Mouse (Mus musculus) liver, postnatal 0 days (tissue): ENCODE measurements at regions not wholly inside any gene's neighbourhood (a gene's known extent, or its start where the extent isn't known, plus 50 kb on each side); places are given as distances from the start of the nearest gene placed in this dataset.
"Not testable (repeated sequence)": the region's sequence is repeated elsewhere in the genome, so short reads cannot be mapped to it uniquely, and the experiment has no call there.

Experiments
- ATAC-seq: fragments of 200-750 bp; cut with Nextera tagmentation; 2 replicates; pipeline ENCODE4 v1.8.0; 2017; ENCODE audit warnings: mild to moderate bottlenecking, moderate library complexity
- DNase-seq: peaks from one replicate; pipeline ENCODE4 v3.0.0-alpha.2; 2016
- H3K27ac ChIP-seq: fragments of 300-500 bp; sonication (generic); 2 replicates; pipeline ENCODE4 v1.5.1; 2014; ENCODE audit warnings: antibody characterized with exemption, moderate library complexity, mild to moderate bottlenecking, low read depth
- H3K27me3 ChIP-seq: fragments of 300-500 bp; sonication (generic); 2 replicates; pipeline ENCODE4 v1.6.1; 2014; ENCODE audit warnings: low read length, control low read depth, mixed read lengths; ENCODE audit not compliant: insufficient read depth
- H3K36me3 ChIP-seq: fragments of 300-500 bp; sonication (generic); replicated peaks from 2 replicates; pipeline ENCODE4 v1.6.1; 2014; ENCODE audit warnings: mild to moderate bottlenecking, control low read depth, low read length, moderate library complexity, mixed read lengths; ENCODE audit not compliant: insufficient read depth
- H3K4me1 ChIP-seq: fragments of 300-500 bp; sonication (generic); 2 replicates; pipeline ENCODE4 v1.6.1; 2014; ENCODE audit warnings: antibody characterized with exemption, mild to moderate bottlenecking, control low read depth; ENCODE audit not compliant: insufficient read depth
- H3K4me2 ChIP-seq: fragments of 300-500 bp; sonication (generic); 2 replicates; pipeline ENCODE4 v1.6.1; 2014; ENCODE audit warnings: low read depth, mild to moderate bottlenecking, low read length, moderate library complexity, mixed read lengths
- H3K4me3 ChIP-seq: fragments of 300-500 bp; sonication (generic); 2 replicates; pipeline ENCODE4 v1.5.1; 2014; ENCODE audit warnings: low read depth, low read length
- H3K9ac ChIP-seq: fragments of 300-500 bp; sonication (generic); replicated peaks from 2 replicates; pipeline ENCODE4 v1.6.1; 2014; ENCODE audit warnings: mild to moderate bottlenecking, moderate library complexity
- H3K9me3 ChIP-seq: fragments of 300-500 bp; sonication (generic); 2 replicates; pipeline ENCODE4 v1.6.1; 2016; ENCODE audit warnings: mild to moderate bottlenecking, control low read depth, low read length, mixed read lengths
- CTCF ChIP-seq: sonication (generic); IDR thresholded peaks from 2 replicates; pipeline ENCODE4 v1.5.1; 2016; ENCODE audit warnings: antibody characterized with exemption, low read depth
- EP300 ChIP-seq: IDR thresholded peaks from 2 replicates; pipeline ENCODE4 v1.6.1; 2016; ENCODE audit warnings: antibody characterized with exemption, low read depth, mild to moderate bottlenecking
- WGBS: fragments of 180-500 bp; shearing (Covaris S2); extraction: QIAGEN DNeasy Blood & Tissue Kit; methylation state at CpG from one replicate; pipeline ENCODE4 v1.1.7; 2014; ENCODE audit not compliant: insufficient replicate concordance; 5-methylcytosine and 5-hydroxymethylcytosine counted together

DNA sequence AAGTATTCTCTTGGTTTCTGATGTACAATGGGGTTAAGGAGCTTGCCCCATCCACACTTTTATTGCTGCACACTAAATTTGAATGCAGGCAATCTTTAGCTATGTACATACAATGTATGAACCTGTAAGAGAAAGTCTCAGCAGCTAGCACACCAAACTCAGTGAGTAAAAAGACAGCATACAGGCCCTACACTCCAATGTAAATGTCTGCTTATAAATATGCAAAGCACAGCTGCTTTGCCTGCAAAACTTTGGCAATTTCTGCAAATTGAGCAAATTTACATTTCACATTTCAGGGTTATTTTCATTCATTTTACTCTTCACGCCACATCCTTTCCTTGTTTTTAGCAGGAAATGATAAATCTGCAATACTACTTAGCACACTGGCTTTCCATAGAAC is 203.8 kb upstream of the Ptprz1 start:
- no peak overlapping the region for H3K4me2 ChIP-seq
- no peaks in the 10 kb centered on the region for H3K36me3 ChIP-seq
- 71% methylated on average over 1 of the region's 1 CpGs for WGBS
- H3K4me3 ChIP-seq, result no peak overlapping the region
- no peaks in the 10 kb centered on the region for H3K4me1 ChIP-seq
- ATAC-seq (no peak), DNase-seq (no peak)
- no peak overlapping the region for H3K9ac ChIP-seq
- no peak overlapping the region for H3K27ac ChIP-seq
- H3K27me3 ChIP-seq, result no peaks in the 10 kb centered on the region
- no peaks in the 10 kb centered on the region for H3K9me3 ChIP-seq
- TF ChIP-seq EP300 (no peak), CTCF (no peak)

DNA sequence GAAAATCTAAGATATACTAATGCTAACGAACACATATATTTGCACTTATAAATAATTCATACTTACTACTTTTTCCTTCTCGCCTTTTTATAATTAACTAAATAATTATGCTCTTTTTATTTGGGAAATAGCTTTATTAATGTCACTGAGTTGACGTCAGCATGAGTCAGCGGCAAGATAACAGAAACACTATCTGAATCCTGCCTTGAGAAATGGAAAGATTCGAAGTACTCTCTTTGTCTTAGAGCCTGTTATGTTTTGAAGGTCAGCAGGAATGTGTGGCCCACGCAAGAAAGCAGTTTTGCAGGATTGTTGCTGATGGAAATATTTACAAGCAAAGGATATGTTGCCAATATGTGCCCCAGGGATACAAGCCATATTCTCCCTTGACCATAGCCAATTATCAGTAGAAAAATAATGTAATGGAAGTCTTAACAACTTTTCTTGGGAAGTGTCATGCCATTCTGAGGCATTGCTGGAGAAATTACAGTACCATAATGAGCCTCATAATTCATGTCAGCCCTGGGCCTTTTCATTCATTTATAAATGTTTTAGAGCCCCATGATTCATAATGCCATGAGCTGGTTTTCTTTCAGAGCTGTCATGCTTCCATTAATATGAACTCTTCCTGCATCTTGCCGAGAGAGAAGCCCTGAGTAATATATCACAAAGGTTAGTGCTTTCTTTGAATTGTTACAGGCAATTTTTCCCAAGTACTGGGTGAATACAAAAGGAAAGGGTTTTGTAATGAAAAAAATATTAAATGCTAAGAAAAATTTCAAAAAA is 206.9 kb upstream of the Ptprz1 start:
- WGBS, result 77% methylated on average over 7 of the region's 7 CpGs
- Histone ChIP-seq H3K27ac (no peak overlapping the region), H3K9ac (no peak overlapping the region), H3K27me3 (no peaks in the 10 kb centered on the region), H3K9me3 (no peaks in the 10 kb centered on the region), H3K36me3 (no peaks in the 10 kb centered on the region), H3K4me3 (no peak overlapping the region), H3K4me2 (no peak overlapping the region), H3K4me1 (no peaks in the 10 kb centered on the region)
- ATAC-seq, result no peak
- DNase-seq, result no peak
- TF ChIP-seq EP300 (no peak), CTCF (no peak)

DNA sequence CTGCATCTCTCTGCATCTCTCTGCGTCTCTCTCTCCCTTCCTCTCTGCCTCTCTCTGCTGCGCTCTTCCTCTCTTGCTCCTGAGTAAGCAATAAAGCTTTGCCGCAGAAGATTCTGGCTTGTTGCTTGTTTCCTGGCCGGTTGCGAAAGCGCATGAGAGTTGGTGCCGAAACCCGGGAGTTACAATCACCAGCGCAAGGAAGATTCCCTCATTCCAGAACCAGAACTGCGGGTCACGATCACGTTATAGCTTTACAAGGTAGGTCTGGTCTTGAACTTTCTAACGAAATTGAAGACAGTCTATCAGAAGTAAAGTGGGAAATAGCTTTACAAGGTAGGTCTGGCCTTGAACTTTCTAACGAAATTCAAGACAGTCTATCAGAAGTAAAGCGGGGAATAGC is 217.9 kb upstream of the Ptprz1 start:
- not testable (repeated sequence) for H3K4me1 ChIP-seq, H3K4me2 ChIP-seq, DNase-seq, H3K27me3 ChIP-seq, H3K36me3 ChIP-seq, H3K4me3 ChIP-seq, ATAC-seq, H3K9ac ChIP-seq, H3K27ac ChIP-seq, H3K9me3 ChIP-seq
- WGBS, result 88% methylated on average over 14 of the region's 15 CpGs

DNA sequence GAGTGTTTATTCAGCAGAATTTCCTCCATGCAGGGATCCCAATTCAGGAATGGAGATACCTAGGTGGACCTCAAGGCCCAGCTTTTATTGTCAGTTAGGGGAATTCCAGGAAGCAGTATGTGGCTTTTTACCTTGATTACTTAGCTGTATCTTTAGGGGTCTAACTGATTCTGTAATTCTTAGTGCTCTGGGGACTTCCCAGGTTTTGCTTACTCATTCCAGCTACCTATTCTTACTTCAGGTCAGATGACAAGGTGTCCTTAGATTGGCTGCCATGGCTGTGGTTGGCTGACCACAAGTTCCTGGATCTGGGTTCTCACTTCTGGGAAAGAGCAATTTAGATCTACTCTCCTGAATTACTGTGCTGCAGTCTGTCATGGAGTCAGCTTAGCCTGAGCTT is 235.2 kb upstream of the Ptprz1 start:
- Histone ChIP-seq H3K27me3 (no peaks in the 10 kb centered on the region), H3K9me3 (no peaks in the 10 kb centered on the region), H3K27ac (no peak overlapping the region), H3K9ac (no peak overlapping the region), H3K4me3 (no peak overlapping the region), H3K36me3 (no peaks in the 10 kb centered on the region), H3K4me2 (no peak overlapping the region), H3K4me1 (no peaks in the 10 kb centered on the region)
- no peak for TF ChIP-seq EP300
- TF ChIP-seq CTCF, result no peak
- DNase-seq (no peak), ATAC-seq (no peak)

DNA sequence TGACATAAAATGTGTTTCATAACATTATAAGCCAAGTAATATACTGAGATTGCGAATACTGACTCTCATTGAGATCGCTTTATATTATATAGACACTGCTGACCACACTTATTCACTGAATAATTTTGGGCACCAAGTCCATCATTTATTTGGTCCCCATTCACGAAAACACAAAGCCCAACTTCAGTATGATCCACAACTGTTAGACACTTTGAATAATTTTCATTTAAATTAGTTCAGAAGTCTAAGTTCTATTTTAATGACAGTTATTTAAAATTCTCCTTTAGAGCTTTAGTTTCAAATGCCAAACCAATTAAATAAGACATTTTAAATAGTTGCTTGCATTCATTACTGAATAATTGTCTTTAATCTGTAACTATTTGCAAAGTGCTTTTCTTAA is 240.2 kb upstream of the Ptprz1 start:
- Histone ChIP-seq H3K27ac (no peak overlapping the region), H3K36me3 (no peaks in the 10 kb centered on the region), H3K9me3 (no peaks in the 10 kb centered on the region), H3K4me3 (no peak overlapping the region), H3K4me1 (no peaks in the 10 kb centered on the region), H3K4me2 (no peak overlapping the region), H3K9ac (no peak overlapping the region), H3K27me3 (no peaks in the 10 kb centered on the region)
- ATAC-seq, result no peak
- no peak for TF ChIP-seq EP300
- no peak for TF ChIP-seq CTCF
- DNase-seq, result no peak
- WGBS, result 77% methylated on average over 3 of the region's 3 CpGs

DNA sequence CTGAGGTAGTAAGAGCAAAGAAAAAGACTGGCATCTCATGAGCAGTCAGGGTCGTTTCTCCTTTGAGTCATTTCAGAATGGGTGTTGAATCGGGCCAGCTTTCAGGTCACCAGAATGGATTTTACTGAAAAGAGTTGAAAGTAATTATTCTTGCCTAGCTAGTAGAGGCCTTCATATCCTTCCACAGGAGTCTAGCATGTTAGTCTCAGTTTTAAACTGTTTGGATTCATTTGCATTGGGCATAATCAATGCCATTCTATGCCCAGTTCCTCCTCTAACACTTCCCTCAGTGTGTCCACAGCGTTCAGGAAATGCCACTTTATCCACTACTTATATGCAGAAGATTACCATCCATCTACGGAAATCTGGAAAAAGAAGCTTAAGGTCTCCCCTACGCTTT is 240.6 kb upstream of the Ptprz1 start:
- ATAC-seq, result no peak
- WGBS, result 76% methylated on average over 5 of the region's 5 CpGs
- no peaks in the 10 kb centered on the region for H3K36me3 ChIP-seq
- no peaks in the 10 kb centered on the region for H3K27me3 ChIP-seq
- H3K9me3 ChIP-seq, result no peaks in the 10 kb centered on the region
- DNase-seq, result no peak
- no peak overlapping the region for H3K4me3 ChIP-seq
- TF ChIP-seq EP300 (no peak), CTCF (no peak)
- H3K27ac ChIP-seq, result no peak overlapping the region
- no peak overlapping the region for H3K9ac ChIP-seq
- no peaks in the 10 kb centered on the region for H3K4me1 ChIP-seq
- H3K4me2 ChIP-seq, result no peak overlapping the region

DNA sequence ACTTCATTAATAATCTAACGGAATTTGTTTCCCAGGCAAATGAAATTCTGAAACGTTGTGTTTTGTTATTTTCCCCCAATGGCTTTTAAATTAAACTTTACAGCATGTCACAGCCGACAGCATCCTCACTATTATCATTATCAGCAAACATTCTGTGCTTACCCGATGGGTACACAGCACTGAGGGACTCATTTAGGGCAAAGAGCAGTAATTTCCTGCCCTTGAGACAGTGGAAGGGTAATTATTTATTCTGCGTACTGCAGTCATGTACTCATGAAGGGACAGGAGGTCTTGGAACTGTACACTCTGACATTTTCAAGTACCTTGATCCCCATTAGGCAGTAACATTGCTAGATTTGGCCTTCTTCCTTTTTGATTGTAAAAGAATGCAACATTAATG is 235.5 kb upstream of the Fam3c start:
- Histone ChIP-seq H3K4me2 (no peak overlapping the region), H3K4me3 (no peak overlapping the region), H3K9ac (no peak overlapping the region), H3K9me3 (no peaks in the 10 kb centered on the region), H3K27me3 (no peaks in the 10 kb centered on the region), H3K27ac (no peak overlapping the region), H3K36me3 (no peaks in the 10 kb centered on the region), H3K4me1 (no peaks in the 10 kb centered on the region)
- TF ChIP-seq EP300, result no peak
- no peak for TF ChIP-seq CTCF
- WGBS, result 61% methylated on average over 5 of the region's 5 CpGs
- DNase-seq (no peak), ATAC-seq (no peak)
